Mouse (Mus musculus) gastrocnemius, postnatal 10 days (tissue): ENCODE results near the gene Psmc1. TPM values are rescaled to one million over a fixed set of nuclear protein-coding genes. Genes with fewer than 3 reads are reported as not detected.
A peak's percentile ranks its signal among the peaks of the same experiment; 100 is the strongest.

Source experiments
- DNase-seq: peaks from one replicate; pipeline ENCODE4 v3.0.0; 2021; ENCODE audit warnings: mixed read lengths
- long read RNA-seq, 2 experiments: library from polyadenylated mRNA; stranded (forward); transcript quantifications; one replicate each; pipeline ENCODE4 v2.0.0; 2021
- total RNA-seq, 2 experiments: library from RNA; stranded (reverse); gene quantifications; 2 replicates each; pipeline ENCODE4 v1.2.3; 2021

Psmc1 gene
- total RNA-seq, result 100 to 1,000 TPM; 168 to 201 TPM
- long read RNA-seq, experiment 1, transcript Psmc1-201 (11 exons, 1,591 nt), result major isoform, 208 of 242 reads
- long read RNA-seq, experiment 1, partial matches to known transcripts, result 28 of 242 reads
- long read RNA-seq, experiment 1, other reads (novel, unspliced or antisense), result 5 of 242 reads
- long read RNA-seq, experiment 2, transcript Psmc1-201 (11 exons, 1,591 nt), result major isoform, 253 of 298 reads
- long read RNA-seq, experiment 2, partial matches to known transcripts, result 37 of 298 reads
- long read RNA-seq, experiment 2, other reads (novel, unspliced or antisense), result 8 of 298 reads

DNA sequence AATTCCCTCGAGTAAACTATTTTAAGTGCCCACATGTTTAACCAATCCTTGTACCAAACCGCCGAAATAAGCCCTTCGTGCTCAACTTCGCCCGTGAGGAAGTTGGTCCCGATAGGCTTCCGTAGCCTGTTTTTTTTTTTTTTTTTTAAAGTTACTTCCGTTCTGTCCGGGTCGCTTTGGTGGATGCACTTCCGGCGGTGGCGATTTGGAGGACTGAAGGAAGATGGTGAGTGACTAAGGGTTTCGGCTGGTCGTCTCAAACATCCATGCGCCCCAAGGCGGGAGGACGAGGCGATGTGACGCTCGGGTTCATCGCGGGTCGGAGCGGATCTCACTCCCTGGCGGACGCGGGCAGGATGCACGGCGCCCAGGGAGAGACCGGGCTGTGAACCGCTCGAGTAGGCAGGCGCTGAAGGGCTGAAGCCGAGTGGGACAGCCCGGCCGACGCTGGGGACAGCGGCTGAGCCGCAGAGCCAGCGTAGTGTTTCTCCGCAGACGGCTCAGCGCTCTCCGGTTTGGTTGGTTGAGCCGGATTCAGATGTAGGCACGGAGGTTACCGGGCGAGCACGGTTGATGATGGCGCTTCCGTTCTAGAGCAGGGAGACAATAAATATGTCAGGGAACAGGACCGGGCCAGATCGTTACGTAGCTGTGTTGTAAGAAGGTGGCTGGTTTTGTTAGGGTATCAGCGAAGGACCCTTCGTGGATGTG is at the start of gene Psmc1:
Gene Psmc1, plus strand, starts transcription at position 169 of the 711 bp plus-strand sequence.
- DNase-seq, result peak; percentile 76

DNA sequence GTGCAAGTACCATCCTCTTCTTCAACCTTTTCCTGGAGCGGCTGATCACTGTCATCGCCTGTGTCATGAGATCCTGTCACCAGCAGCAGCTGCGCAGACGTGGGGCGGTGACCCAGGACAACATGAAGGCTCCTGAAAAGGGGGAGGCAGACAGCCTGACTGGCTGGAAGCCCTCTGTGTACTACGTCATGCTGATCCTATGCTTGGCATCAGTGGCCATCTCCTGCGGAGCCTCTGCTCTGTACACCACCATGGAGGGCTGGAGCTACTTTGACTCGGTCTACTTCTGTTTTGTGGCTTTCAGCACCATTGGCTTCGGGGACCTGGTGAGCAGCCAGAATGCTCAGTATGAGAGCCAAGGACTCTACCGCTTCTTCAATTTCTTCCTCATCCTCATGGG is 48.9 kb upstream of the Psmc1 start:
- DNase-seq, result no peak

DNA sequence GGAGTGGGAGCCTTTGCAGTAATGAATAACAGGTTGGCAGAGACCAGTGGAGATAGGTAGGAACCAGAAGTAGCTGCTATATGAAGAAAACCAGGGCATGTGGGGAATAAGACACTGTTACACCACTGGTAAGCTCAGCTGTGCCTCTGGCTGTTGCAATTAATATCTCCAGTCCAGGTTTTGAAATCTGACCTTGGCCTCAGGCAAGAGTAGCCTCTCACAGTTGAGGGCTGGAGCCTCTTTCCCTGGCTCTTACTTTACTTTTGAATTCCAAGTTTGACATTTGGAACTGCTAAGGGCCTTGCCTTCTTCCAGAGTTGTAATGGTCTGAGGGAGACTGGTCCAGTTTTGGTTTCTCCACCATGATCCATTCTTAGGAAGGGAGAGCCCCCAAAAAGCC is 48.1 kb upstream of the Psmc1 start:
- DNase-seq, result no peak

DNA sequence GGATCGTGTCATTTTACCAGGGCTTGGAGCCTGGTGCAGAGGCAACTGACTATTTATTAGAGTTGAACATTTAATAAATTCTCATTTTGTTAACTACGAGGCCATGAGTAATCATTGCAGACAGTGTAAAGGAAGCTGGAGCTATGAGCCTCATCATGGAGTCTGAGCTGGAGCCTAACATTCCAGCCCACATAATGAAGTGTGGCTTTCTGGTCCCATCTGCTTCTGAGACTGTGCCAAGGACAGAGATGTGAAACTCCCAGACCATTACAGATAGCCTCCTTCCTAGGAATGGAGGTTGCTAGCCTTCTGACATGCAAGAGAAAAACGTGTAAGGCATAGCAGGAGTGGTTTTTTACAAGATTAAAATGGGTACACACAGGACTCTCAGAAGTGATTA is 47.4 kb upstream of the Psmc1 start:
- DNase-seq, result no peak

DNA sequence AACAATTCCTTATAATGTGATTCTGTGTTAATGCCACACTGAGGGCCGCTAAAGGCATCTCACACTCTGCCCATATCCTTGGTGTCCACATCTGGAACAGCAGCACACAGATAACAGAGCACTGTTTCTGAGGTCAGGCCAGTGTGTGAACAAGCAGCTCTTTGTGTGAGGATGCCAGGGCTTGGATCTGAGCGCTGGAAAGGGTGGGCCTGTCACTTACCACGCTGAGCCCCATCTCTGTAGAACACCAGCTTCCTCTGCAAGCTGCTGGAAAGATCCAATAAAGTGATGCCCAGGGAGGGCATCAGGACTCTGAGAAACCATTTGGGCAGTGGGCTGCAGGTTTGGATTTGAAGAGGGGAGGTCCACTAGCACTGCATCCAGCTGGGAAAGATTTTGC is 44.8 kb upstream of the Psmc1 start:
- no peak for DNase-seq

DNA sequence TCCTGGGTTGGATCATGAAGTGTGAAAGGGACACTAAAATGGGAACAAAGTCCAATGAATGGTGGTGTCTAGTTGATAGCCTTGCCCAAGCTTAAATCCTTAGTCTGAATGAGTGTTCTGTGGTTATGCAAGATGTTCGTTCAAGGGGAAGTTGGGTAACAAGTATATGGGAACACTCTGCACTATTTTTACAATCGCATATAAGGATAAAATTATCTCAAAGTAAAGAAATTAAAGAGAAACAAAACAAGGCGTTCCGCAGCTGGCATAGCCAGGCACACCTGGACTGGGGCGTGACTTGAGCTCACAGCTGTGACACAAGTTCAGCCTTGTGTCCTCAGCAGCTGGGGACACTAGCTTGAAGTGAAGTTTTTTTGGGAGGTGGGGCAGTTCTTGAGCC is 42.5 kb upstream of the Psmc1 start:
- no peak for DNase-seq

DNA sequence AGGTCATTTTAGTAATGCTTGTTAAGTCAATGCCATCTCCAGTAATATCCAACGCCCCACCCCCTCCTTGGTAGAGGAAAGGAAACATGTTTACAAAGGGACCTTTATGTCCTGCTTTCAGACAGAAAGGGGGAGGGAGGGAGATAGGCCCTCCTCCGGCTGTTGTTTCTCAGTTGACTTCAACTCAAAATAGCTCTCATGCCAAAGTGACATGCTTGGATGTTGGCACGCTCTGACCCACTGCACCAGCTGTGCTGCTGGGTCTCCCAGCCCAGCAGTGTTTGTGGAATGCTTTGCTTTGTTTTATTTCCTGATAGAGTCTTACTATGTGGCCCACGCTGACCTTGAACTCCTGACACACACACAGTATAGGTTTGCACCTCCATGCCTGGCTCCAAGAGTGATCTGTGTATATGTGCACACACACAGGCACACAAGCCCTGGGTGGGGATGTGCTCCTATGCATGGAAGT is 36.7 kb upstream of the Psmc1 start:
- DNase-seq, result no peak

DNA sequence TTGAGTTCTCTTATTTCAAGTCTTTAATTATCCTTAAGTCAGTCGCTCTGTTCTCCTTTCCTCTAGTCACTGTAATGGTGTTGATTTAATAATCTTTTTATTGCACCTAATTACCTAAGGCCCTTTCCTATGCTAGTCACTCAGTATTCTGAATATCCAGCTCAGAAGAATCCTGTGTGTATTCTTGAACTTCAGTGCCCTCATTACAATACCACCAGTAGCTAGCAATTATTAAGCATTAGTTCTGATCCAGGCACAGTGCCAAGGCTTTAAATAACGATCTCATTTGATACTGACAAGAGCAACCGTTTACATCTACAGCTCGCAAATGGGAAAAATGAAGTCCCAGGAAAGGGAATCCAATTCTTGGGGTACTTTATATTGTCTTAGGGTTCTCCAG is 34.2 kb upstream of the Psmc1 start:
- no peak for DNase-seq

DNA sequence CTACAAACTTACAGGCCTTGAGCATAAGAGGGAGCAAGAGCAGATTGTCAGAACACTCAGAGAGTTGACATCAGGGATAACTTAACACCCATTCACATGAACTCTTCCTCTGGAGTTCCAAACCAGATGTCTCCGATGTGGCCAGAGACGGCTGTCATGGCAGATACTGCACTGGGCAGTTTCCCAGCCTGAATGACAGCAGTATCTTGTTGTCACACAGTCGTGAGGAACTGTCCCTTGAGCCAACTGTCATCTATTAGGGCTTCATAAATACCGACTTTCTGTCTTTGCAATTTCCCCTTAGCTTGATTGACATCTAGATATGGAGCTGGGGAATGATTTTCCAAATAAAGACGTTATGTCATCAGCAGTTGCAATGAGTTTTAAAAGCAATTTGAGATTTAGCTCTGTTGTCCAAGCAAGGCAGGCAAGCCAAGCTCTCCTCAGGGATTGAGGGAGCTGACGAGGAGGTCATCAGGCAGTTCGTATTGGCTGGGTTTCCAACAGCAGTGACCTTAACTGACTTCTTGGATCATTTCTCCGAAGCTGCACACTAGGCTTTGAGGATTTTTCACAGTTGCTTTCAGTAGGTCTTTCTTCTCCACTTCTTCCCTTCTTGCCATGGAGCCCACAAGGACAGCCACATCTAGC is 30.2 kb upstream of the Psmc1 start:
- peak; percentile 52 for DNase-seq

DNA sequence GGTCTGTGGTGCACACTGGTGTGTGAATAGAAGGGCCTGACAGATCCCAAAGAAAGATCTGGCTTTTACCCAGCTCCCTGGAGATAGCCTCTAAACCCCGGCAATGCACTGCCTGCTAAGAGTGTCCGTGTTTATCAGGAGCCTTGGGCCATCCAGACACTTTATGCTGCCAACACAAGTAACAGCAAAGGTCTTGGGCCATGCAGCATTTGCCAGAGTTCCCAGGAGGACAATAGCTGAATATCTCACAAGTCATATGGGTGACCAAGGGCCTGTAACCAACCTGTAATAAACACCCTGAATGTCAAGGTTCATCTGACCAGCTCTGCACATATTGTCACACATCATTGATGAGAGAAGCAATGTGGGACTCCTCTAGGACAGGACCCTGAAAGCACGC is 21.9 kb upstream of the Psmc1 start:
- no peak for DNase-seq

DNA sequence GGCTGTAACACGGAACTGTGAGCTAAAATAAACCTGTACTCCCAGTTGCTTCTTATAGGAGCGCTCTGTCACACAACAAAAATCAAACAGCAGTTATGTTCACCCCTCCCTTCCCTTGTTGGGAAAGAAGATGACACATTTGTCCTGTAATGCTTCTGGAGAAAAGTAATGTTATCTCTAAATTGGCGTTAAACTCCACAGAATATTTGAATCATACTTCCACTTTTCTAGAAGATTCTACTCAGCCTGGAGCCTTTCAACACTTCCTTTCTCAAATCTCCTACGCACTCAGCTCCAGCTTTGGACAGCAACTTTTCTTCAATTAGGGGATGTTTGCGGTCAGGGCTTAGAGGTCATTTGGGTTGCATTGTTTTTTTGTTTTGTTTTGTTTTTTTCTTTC is 20.7 kb upstream of the Psmc1 start:
- no peak for DNase-seq

DNA sequence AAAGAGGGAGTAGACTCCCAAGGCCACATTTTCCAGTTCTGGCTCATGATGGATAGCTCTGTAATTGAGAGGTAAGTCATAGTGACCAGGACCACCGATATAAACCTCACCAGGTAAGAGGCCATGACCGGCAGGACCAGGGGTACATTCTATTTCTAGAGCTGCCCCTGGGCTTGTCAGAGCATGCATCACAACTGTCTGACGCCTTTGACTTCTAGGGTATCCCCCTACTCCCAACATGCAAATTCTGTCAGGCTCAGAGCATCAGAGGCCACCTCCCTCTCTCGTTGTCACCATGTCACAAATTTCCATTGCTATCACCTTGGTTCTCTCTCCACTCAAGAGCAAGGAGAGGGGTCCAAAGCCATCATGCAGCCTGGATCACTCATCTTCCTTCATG is 19.2 kb upstream of the Psmc1 start:
- DNase-seq, result no peak

DNA sequence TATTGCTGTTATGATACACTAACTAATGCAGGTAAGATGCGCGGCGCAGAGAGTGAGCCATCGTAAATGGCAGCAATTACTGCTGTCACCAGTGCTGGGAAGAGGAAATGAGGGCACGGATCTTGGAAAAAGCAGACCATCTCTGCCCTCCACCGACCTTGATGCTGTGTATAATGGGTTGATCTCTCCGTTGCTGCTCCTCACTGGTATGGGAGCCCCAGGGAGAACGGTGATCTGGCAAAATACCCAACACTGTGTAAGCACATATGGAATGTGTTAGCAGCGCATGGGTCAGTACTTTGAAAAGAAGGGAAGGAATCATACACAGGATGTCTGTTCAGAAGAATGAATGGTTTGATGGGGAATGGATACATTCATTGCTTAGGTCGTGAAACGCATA is 16.9 kb upstream of the Psmc1 start:
- DNase-seq, result no peak

DNA sequence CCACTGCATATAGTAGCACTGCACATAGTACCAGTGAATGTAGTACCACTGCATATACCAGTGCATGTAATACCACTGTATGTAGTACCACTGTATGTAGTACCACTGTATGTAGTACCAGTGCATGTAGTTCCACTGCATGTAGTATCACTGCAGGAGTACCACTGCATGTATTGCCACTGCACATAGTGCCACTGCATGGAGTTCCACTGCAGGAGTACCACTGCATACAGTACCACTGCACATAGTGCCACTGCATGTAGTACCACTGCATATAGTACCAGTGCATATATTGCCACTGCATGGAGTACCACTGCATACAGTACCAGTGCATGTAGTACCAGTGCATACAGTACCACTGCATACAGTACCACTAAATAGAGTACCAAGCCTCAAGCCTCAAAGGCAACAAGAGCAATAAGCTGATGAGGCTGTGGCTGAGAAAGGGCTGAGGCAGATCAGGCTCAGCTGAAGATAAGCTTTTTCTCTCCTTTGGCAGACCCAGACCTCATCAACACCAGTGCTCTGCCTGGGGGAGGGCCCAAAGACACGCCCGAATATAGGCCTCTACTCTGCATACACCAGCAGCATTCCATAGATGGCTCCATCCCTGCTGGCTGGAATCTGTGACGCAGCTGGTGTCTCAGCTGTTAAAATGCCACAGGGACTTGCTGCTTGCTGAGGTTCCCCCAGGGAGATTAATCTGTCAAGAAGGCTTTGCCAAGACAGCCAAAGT is 9.8 kb upstream of the Psmc1 start:
- no peak for DNase-seq

DNA sequence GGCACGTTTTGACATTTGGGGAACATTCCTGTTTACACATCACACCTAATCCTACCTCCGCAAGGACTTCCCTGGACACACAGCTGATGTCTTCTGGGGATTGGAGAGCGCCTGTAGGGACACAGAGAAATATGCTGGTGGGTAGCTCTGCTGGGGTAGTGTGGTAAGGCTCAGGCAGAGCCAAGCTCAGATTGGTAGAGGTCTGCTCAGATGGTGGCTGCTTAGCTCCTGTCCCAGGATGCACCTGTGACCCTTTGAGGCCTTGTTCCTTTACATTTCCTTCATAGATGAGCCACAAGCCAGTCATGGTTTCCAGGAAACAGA is 9.3 kb upstream of the Psmc1 start:
- no peak for DNase-seq

DNA sequence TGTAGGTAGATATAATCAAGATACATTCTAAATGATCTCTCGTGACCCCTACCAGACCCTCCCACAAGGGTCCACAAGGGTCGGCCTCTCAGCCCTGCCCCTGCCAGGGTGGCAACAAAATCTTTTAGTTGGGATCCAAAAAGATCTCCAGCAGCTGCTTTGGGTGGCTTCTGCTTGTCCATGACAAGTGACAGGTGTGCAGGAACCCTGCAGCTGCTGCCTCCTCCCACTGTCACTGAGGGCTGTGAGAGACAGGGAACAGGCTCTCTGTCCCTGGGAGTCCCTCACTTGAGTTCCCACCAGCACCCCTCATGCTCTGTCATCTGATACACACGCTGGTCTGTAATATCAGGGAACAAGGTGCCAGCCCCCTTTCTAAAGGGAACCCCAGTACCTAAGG is 8.3 kb upstream of the Psmc1 start:
- no peak for DNase-seq

DNA sequence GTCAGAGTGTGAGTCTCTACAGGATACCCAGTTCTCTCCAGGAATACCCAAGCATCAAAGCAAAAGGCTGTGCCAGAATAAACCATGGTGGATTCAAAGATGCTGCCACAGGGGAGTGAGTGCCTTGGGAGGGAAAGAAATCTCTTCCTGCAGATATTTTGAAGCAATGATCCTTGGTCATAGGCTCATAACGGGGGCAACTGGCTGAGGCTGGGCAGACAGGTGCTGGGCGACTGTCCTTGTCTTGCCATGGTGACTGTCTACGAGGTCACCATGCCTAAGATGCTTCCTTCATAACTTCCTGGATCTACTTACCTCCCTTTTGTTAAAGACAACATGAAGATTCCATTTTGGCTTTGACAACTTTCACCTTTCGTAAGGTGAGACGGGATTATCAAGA is 5.4 kb upstream of the Psmc1 start:
- DNase-seq, result no peak

DNA sequence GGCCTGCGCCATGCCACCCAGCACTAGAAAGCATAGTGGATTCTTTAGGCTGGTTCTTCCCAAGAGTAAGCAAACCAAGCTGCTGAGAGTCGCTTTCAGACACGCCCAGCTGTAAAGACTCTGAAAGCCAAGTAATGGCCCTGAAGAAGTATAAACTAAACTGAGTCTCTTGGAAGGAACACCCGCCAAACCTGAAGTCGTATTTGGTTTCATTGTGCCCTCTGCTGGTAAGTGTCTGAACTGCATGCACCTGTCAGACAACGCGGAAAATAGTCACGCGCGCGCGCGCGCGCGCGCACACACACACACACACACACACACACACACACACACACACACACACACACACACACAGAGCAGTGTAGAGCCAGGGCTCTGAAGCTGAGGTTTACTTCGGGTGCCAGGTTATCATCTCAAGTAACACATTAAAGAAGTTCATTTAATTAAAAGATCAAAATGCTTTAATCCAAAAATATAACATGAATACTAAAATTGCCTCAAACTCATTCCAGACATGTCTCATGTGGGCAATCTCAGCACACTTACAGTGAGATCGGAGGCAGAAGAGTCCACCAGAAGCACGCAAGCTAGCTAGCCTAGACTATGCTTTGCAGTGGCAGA is 3.6 kb upstream of the Psmc1 start:
- peak; percentile 82 for DNase-seq

DNA sequence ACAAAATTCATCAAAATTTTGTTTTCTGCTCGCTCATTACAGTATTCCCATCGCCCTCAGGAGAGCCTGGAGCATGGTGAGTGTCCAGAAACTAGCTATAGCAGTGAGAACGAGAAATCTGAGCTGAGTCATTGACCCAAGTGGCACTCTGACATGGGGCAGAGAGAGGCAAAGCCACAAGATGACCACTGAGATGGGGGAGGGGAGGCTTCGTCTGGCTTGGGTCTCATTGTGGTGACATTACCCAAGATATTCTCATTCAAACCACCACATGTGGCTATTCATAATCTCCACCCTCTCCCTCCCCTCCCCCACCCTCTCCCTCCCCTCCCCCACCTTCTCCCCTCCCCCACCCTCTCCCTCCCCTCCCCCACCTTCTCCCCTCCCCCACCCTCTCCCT is 2.5 kb upstream of the Psmc1 start:
- no peak for DNase-seq

DNA sequence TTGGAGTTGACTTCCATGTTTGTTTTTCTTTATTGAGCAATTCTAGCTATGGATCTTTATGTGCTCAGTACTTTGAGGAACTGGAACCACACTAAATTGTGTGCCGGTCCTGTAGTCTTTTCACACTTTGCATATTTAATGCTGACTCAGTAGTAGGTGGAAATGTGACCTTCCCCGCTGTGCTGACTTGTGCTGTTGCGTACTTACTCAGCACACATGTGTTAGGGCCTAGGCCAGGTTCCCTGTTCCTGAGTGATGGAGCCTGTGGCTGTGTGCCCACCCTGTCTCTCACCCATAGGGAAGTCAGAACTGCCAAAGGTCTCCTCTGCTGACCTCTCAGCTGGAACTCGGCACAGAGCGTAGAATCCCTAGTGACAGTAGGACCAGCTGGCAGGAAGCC is 6.0 kb downstream of the Psmc1 start:
- no peak for DNase-seq

DNA sequence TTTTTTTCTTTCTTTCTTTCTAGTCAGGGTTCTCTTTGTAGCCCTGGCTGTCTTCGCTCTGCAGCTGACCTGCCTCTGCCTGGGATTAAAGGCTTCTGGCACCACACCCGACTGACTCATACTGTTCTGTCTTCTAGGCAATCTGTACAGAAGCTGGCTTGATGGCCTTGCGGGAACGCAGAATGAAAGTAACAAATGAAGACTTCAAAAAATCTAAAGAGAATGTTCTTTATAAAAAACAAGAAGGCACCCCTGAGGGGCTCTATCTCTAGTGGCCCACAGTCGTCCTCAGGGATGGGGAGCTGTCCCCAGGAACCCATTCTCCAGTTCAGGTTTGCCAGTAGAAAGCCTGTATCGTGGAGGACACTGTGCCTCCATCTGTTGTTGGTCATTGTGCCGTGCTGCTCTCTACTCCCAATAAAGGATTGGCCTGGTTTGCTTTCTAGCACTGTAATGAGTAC is 13.0 kb downstream of the Psmc1 start:
- DNase-seq, result peak; percentile 54

DNA sequence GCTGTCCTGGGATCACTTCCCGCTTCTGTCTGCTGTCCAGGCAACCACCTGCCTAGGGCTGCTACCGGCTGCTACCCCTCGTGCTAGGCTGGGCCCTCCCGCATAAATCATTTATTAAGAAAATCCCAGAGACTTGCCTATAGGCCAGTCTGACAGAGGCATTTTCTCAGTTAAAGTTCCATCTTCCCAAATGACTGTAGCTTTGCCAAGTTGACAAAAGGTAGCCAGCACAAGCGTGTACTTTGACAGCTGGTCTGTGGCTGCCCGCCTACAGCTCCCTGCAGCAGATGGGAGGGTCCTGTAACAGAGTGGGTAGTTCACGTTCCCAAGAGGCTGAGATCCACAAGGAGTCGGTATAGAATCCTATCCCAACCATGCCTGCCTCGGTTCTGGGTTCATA is 13.5 kb downstream of the Psmc1 start:
- DNase-seq, result no peak
